Mouse (Mus musculus) right cerebral cortex, adult 2 months (tissue): ENCODE data around the gene Arrdc2.
A peak's percentile ranks its signal among the peaks of the same experiment; 100 is the strongest.

Source experiments
- DNase-seq, 2 experiments: peaks; one replicate each; pipeline ENCODE4 v3.0.0; 2021 to 2022; ENCODE audit warnings: low spot score in 2 of 2

The Arrdc2 gene

DNA sequence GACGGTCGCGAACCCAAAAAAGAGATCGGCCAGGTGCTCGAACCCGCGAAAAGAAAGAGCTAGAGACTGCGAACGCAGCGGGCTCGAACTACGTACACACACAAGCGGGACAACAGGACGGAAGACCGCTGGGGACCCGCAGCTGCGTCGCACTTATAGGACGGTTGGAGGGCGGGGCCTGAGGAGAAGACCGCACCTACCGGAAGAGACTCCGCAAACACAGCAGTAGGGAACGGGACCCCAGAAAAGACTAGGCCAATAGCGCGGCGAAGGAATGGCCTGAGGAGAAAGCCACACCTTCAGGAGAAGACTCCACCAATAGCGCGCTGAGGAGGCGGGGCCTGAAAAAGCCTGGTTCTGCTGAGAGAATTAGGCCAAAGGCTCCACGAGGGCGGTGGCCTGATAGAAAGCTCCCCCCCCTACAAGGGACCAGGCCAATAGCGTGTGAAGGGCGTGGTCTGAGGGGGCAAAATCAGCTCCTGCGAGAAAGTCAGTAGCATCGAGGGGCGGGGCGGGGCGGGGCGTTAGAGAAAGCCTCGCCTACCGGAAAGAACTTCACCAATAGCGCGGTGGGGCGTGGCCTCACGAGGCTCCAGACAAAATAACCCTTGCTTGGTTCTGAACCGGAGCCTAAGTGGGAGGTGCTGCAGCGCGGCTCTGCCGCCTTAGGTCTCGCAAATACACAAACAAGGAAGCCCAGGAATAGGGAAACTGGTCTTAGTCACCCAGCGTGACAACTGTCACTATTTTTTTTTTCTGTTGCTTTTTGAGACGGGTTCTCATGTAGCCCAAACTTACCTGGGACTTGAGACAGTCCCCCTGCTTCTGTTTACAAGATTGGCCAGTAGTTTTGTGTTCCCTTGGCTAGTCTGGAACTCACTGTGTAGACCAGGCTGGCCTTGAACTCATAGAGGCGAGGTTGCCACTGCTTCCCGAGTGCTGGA lies at the start of gene Arrdc2:
Gene Arrdc2 (minus strand): TSS at position 313 of the 944 bp plus-strand sequence.
- peak; percentile 97 to 99 for DNase-seq

DNA sequence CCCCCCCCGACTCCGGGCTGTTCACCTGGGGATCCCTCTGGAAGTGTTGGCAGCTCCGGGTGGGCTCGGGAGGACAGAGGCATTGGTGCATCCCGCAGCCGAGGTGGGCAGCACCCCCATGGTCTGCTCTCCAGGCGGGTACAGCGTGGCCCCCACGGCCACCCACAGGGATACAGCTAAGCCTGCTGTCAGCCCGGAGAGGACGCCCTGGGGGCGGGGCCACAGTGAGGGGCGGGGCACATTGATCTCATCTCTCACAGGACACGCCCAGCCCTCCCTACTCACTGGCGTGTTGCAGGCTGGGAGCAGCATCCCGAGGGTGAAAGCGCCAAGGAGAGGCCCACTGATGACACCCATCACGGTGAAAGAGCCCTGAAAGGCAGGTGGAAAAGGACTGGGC lies 48.1 kb upstream of the Arrdc2 start:
- peak in 1 of 2 experiments; percentile 29 for DNase-seq

DNA sequence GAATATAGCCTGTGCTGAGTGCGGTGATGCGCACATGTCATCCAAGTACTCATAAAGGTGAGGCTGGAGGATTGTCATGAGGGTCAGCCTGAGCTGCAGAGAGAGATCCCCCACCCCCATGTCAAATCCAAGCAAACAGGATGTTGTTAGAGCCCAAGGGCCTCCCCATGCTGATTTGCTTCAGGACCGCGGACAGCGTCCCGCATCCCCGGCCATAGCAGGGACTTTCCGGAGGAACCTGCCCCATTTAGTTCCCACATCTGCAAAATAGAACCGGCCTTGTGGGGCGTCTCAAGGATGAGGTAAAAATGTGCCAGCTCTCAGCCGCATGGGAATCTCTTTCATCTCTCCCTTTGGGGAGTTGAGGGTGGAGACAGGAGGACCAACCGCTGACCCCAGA lies 46.1 kb upstream of the Arrdc2 start:
- DNase-seq = no peak

DNA sequence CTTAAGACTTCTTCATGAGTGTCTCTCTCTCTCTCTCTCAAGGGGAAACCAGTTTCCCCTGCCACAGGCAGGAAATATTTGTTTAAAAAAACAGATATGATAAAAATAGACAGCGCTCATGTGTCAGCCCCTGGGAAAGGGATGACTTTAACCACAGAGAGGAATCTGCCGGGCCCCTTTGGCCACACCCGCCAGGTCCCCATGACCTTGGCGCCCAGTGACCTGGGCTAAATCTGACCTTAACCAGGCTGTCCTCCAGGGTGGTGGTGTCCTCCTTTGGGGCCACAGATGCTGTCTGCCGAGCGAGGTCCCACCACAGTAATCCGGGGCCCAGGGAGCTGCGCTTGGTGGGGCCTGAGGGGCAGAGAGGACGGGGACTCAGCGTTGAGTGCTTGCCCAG lies 45.2 kb upstream of the Arrdc2 start:
- no peak for DNase-seq

DNA sequence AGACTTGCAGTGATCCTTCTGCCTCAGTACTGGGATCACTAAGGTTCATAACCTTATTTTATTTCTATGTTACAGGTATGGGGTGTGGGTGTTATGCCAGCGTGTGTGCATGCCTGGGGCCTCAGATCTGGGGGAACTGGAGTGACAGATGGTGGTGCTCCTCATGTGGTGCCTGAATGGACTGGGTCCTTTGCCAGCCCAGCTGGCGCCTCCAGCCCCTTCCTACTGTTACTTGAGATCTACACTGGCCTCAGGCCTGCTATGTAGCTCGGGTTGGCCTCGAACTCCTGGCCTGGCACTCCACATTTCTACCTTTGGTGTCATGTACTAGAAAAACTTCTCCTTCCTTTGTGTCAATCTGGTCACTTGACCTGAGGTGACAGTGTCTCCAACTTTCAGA lies 44.7 kb upstream of the Arrdc2 start:
- no peak for DNase-seq

DNA sequence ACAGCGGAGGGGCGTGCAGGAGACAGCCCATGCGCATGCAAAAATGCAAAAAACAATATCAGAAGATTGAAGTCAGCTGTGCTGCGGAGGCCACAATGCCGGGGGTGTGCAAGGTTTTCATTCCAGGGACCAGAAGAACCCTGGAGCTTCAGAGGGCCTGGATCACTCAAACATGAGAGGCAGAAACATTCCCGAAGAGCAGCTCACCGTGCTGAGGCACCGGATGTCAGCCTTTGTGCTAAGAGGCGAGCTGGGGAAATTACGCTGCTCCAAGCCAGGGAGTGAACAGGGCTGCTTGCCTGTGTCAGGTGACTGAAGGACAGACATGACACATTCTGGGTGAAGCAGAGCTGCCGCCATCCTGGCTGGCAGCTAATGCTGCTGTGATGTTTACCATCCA lies 41.0 kb upstream of the Arrdc2 start:
- no peak for DNase-seq

DNA sequence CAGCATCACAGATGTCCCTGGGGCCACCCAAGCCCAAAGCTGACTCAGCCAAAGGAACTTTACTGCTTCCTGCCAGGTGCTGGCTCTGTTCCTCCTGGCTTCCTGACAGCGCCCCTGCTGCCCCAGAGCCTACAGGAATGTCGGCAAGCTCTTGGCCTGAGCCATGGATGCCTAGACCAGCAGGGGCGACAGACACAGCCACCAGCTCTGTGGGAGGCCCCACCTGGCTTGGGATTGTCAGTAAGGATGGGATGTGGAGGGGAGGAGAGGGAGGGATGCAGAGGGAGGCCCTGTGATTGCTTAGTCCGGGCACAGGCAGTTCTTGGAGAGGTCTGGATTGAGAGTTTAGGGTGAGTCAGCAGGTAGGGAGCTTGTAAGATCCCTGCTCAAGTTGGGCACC lies 40.6 kb upstream of the Arrdc2 start:
- no peak for DNase-seq

DNA sequence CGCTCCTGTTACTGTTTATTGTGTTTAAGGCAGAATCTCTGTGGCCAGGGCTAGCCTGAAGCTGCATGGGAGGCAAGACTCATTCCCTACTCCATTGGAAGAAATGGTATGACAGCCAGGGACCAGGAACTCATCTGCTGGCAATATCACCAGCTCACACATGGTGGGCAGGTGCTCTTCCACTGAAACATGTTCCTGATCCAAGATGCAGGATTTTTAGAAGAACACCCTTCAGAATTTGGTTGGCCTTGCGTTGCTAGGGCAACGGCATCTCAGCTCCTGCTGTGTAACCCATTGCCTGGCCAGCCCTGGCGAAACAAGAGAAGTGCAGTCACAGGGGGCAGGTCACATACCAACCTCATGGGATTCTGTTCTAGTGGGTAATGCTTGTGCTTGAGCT lies 40.0 kb upstream of the Arrdc2 start:
- no peak for DNase-seq

DNA sequence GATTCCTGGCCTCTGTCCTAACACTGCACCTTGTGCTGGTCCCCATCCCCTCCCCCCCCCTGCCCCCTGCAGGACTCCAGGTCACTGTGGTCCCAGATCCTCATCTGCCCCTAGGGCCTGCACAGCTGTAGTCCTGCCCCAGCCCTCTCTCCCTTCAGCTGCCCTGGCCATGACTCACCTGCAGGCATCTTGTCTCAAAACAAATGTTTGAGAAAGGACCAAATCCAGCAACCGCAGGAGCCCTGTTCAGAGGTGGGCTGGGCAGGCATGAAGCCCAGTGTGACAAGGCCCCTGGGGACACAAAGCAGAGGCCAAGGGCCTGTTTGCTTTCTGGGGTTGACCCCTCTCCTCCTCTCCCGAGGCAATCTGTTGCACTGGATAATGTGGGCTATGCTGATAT lies 38.7 kb upstream of the Arrdc2 start:
- no peak for DNase-seq

DNA sequence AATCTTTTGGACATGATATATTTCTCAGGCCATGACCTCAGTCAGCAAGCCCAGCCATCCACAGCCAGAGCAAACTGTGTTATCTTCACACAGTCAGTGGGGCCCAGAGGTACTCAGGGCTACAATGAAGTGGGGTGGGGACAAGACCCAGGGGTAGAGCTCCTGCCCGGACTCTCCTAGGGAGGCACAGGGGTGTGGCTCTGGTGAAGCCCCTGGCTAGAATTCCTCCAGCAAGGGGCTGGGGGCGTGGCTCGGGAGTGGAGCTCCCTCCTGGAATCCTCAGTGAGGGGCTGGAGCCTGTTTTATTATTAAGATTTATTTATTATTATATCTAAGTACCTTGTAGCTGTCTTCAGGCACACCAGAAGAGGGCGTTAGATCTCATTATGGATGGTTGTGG lies 36.9 kb upstream of the Arrdc2 start:
- no peak for DNase-seq

DNA sequence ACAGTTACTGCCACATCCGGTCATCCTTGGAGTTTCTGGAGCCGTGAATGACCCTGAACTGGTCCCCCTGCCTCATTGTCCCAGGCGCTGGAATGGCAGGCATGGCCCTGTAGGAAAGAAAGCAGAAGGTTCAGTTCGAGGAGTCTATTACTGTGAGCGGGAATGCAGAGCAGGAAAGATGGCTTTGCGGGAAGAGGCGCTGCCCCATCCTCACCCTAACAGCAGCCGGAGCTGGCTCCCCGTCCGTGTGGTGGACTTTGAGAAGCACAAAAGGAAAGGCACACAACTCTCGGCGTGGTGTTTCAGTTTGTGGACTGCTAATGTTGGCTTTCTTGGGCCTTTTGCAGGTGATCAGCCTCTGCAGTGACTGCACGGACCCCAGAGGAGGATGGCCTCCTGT lies 34.9 kb upstream of the Arrdc2 start:
- DNase-seq = no peak

DNA sequence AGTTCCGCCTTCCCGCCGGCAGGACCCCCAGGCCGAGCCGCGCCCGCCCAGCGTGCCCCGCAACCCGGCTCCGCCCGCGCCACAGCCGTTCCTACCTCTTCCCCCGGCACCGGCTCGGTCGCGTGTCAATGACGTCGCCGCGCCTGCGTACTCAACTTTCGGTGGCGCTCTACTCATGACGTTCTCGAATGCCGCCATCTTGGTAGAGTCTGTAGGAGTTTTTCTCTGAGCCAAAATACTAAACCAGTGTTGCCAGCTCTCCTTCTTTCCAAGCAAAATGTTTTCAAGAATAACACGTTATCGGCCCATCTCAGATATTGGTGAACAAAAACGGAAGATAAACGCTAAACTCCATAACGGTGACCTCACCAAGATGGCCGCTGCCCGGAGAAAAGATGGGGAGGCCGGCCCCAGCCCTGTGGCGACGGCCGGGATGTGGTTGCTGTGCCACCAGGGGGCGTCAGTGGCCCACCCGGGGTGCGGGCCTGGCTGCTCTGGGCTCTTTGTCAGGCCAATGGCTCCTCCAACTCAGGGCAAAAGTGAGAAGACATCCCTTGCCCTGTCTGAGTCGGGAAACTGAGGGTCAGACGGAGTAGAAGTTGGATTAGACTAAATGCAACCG lies 34.0 kb upstream of the Arrdc2 start, which contains the start of gene Ccdc124:
Gene Ccdc124 (minus strand): TSS at position 572 of the 622 bp plus-strand sequence.
- peak; percentile 96 to 97 for DNase-seq

DNA sequence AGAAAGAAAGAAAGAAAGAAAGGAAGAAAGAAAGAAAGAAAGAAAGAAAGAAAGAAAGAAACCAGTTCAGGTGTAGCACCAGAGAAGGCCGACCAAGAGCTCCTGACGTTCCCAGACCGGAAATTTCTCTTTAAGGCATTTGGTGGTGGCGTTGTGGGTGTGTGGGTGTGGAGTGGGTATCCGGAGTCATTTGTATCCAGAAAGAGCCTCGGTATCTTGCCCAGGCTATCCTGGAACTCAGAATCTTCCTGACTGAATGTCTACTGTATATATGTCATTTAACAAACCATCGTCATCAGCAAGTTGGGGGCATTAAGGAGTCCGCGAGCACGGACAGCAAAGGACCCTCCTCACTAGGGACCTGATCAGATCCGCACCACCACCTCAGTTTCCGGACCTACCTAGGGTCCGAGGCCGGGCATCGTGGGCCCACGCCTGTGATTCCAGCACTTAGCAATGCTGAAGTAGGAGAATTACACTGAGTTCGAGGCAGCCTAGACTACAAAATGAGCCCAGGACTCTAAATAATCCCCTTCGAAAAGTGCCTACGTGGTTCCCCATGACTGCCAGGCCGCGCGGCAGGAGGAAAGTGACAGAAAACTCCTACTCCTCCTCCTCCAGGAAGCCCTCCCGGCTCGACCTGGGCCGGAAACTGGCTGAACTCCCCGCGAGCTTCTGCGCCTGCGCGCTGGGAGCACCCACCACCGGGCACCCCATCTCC lies 33.3 kb upstream of the Arrdc2 start:
- no peak for DNase-seq

DNA sequence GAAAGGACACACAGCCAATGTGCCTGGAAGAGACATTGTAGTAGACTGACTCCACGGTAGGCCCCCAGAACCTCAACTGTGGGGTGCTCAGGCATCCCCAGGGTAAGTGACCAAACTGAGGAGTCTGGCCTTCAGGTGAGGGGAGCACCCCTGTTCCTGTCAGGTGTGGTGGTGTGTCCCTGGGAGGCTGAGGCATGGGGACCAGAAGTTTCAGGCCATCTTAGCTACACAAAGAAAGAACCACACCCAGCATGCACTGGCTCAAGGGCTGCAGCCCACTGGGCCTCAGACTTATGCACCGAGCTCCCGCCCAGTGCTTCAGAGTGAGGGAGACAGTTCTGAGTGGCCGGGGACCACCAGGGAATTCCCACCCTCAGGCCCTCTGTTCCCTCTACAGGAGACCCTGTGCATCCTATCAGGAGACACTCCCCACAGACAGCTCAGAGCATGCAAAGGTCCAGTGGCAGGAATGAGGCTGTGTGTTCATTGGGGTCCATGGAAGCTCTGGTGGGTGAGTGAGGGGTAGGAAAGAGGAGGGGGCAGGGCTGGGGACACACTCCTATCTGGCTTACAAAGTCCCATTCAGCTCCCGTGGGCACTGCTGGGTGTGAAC lies 31.8 kb upstream of the Arrdc2 start:
- DNase-seq = no peak

DNA sequence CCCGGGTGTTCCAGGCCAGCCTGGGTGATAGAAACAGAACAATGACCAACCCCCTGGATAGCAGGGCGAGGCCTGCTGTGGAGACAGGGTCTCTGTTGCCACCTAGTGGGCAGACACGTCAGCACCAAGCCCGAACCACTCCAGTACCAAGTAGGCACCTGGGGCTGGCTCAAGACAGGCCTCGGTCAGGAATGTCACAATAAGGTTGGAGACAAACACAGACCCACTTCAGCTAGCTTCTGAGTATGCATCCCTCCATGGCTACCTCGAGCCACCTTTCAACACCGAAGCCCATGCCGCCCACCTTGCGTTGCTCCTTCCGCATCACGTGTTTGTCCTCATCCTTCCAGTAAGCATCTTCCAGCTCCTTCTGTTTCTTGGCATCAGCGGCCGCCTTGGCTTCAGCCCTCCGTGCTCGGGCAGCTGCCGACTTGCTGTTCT lies 30.1 kb upstream of the Arrdc2 start:
- peak; percentile 77 to 84 for DNase-seq

DNA sequence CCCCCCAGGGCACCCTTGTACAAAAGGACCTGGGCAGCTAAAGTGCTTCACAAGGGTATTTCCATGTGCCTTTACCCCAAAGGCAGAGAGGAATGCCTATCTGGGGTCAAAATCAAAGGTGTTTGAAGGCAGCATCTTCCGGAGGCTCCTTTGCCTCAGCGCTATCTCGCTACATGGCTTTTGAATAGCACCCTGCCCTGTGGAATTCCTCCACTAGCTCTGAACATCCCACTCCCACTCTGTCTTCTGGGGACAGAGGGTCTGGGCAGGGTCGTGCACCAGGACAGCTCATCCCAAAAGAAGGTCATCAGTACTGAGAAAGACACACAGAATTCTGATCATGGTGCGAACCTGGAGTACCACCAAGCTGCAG lies 29.7 kb upstream of the Arrdc2 start:
- no peak for DNase-seq

DNA sequence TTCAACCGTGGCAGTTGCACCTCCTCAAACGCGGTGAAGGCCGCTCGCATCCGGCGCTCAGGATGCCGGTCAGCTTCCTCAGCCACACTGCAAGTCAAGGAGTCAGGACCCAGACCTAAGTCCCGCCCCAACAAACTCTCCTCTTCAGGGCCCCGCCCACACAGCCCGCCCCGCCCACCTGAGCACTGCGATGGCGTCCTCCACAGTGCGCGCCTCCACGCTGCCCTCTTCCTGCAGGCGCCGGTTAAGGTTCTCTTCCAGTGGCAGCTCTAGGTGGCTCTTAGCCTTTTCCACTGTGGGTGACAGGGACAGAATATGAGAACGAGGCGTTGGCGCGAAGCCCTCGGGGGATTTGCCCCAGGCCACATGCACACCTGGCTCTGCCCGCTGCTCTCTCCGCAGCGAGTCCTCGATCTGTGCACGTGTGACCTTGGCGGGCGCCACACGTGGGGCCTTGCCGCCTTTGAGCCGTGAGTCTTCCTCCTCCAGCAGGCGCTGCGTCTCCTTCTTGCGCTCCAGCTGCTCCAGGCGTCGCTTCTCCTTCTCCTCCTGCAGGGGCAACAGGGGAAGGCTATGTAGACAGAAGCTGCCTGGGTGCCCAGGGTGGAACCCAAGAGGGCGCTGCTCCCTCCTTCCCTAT lies 29.2 kb upstream of the Arrdc2 start:
- DNase-seq = no peak

DNA sequence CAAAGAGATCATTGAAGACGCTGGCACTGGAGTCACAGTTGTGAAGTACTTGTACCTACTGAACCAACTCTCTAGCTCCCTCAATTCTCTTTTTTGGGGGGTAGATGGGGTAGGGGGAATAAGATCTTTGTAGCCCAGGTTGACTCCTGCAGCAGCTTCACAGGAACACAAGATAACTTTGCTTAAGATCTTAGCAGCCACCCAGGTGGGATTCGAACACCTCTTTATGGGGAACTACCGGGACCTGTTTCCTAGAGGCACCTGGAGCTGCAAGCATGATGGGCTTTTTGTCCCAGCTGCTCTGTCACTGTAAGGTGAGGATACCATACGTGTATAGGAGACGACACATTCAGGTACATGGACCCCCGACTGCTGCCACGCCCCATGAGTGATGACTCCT lies 27.0 kb upstream of the Arrdc2 start:
- no peak for DNase-seq

DNA sequence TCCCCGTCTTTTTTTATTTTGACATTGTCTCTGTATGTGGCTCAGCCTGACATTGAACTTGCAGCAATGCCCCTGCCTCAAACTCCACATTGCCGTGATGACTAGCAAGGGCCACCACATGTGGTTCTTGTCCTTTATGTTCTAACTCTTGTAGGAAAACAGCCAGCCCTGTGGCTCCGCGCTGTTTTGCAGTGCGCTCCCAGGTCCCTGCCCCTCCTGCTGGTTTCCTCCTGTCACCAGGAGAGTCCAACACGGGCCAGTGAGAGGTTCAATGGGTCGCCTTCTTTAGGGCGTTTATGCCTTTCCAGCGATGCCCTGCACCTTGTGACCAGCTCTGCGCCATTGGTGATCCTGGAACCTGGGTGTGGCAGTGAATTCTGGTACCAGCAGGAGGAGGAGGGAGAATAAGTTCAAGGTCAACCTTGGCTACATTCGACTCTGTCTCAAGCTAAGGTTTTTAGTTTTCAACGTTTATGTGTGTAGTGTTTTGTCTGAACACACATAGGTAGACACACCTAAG lies 26.5 kb upstream of the Arrdc2 start:
- DNase-seq = no peak

DNA sequence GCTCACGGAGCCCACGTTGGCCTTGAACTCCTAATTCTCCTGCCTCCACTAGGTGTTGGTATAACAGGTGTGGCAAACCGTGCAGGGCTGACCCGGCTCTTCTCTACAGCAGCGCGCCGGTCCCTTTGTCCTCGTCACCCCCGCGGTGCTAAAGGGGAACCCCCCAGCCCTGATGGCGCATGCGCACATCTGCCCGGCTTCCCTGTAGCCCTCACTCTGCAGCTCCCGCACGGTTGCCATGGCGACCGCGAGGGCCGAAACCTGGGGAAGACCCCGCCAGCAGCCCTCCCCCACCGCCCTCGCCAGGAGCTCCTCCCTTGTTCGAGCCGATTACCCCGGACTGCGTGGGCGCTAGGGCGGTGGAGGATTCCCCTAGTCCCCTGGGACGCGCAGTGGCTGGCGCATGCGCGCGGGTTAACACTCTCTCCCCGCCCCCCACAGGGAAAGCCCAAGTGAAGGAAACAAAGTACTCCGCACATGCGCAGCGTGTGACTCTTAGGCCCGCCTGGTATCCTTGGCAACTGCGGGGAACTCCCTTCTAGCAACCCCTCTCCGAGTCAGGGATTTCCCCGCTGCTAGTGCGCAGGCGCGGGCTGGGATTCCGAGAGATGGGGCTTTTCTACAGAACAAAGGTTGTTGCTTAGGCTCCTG lies 26.0 kb upstream of the Arrdc2 start:
- DNase-seq = peak; percentile 100

DNA sequence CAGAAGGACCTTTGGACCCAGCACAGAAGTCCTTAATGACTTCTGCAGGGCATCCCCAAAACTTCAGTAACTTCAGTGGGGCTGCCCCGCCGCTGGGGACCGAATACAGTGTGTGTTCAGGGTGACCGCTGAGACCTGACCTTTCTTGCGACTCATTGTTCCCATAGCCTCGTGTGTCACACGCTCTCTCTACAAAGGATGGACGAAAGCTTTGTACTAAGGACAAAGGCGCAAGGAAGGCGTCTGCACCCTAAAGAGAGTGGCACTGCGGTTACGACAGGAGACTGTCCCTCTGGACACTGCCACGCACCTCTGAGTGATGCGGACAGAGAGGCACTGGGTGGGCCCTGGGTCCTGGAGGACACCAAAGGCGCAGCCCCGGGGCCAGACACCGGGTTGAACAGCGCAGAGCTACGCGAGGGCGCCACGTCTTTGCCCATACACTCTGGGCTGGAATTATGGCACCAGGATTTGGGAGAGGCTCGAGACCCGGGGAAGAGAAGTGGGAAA lies 25.2 kb upstream of the Arrdc2 start:
- DNase-seq = no peak
